Mouse (Mus musculus): ENCODE measurements at regions not wholly inside any gene's neighbourhood (a gene's known extent, or its start where the extent isn't known, plus 50 kb on each side); places are given as distances from the start of the nearest gene placed in this dataset.

DNA sequence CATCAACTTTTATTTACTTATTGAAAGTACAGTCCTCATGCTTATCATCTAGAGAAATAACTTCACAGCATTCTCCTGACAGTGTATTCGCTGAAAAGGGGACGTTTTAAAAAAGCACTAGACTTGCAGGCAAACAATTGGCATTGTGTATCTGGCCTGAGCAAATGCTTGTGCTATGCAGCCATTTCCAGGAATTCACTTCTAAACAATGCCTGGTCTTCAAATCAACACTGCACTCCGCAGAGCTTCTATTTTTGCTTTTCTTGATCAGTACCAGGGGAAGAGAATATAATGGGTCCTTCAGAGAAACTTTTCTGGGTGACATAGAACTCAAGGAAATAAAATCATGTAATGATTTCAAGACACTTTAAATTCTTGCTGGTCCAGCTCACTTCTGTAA lies 150.5 kb upstream of the C030005K15Rik start:
- TF ChIP-seq CTCF (IDR thresholded peaks at IDR 0.05; ENCODE audit: low read depth), result no peak

DNA sequence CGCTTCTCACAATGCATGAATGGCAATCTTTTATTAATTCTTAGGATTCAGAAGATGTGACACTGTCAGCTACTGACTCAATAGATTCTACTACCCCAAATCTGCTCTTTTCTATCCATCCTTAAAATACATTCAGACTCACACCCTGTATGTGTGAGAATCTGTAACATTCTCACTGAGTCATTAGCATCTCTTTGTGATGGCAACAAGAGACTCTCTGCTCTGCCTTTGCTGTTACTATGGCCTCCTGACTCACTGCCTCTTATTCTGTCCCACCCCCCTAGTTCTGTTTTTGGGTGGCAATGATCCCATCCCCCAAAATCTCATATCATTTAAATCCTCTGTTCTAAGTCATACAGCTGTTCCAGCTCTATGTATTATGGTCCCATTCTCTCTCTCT lies 159.5 kb upstream of the C030005K15Rik start:
- no peaks in the 10 kb centered on the region for H3K4me1 ChIP-seq (ENCODE audit: insufficient read depth)
- 89% methylated on average over 1 of the region's 1 CpGs for WGBS
- no peak overlapping the region for H3K4me3 ChIP-seq (ENCODE audit: low read depth, low read length)
- no peak overlapping the region for H3K9ac ChIP-seq
- H3K27me3 ChIP-seq (ENCODE audit: insufficient read depth, low read length), result no peaks in the 10 kb centered on the region
- DNase-seq (no peak), ATAC-seq (no peak)
- H3K27ac ChIP-seq (ENCODE audit: low read depth, low read length), result no peak overlapping the region
- no peaks in the 10 kb centered on the region for H3K9me3 ChIP-seq (ENCODE audit: low read length)
- H3K4me2 ChIP-seq (ENCODE audit: low read depth), result no peak overlapping the region
- no peak for TF ChIP-seq CTCF (IDR thresholded peaks at IDR 0.05; ENCODE audit: low read depth)
- no peaks in the 10 kb centered on the region for H3K36me3 ChIP-seq (ENCODE audit: insufficient read depth)

More for the DNA sequence above, 150.5 kb upstream of the C030005K15Rik start:
- 52% methylated on average over 3 of the region's 3 CpGs for WGBS
- ATAC-seq (no peak), DNase-seq (no peak)
- H3K27ac ChIP-seq (ENCODE audit: low read depth, low read length), result no peak overlapping the region
- no peak overlapping the region for H3K9ac ChIP-seq
- no peak overlapping the region for H3K4me3 ChIP-seq (ENCODE audit: low read depth, low read length)
- H3K27me3 ChIP-seq (ENCODE audit: insufficient read depth, low read length), result no peaks in the 10 kb centered on the region
- no peak overlapping the region for H3K4me2 ChIP-seq (ENCODE audit: low read depth)
- no peaks in the 10 kb centered on the region for H3K9me3 ChIP-seq (ENCODE audit: low read length)
- no peaks in the 10 kb centered on the region for H3K36me3 ChIP-seq (ENCODE audit: insufficient read depth)
- H3K4me1 ChIP-seq (ENCODE audit: insufficient read depth), result no peaks in the 10 kb centered on the region

DNA sequence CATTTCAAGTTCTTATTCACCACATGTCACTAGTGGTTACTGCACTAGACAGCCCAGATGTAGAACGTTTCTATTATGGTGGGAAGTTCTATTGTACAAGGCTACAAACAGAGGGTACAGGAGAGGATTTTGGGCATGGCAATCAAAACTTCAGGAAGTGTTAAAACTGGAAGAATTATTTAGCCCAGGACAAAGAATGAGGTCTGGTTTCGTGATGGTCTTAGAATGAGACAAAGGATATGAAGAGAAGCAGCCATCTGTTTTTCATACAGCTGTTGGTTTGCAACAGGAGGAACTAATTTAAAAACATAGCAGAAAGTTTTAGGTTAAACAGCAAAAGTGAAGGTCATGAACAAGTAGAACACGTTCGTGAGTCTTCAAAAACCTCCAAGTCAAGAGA lies 179.2 kb upstream of the C030005K15Rik start:
- Histone ChIP-seq H3K27me3 (ENCODE audit: insufficient read depth, low read length) (no peaks in the 10 kb centered on the region), H3K4me3 (ENCODE audit: low read depth, low read length) (no peak overlapping the region), H3K36me3 (ENCODE audit: insufficient read depth) (no peaks in the 10 kb centered on the region), H3K9ac (no peak overlapping the region), H3K4me1 (ENCODE audit: insufficient read depth) (no peaks in the 10 kb centered on the region), H3K27ac (ENCODE audit: low read depth, low read length) (no peak overlapping the region), H3K4me2 (ENCODE audit: low read depth) (no peak overlapping the region), H3K9me3 (ENCODE audit: low read length) (no peaks in the 10 kb centered on the region)
- DNase-seq (no peak), ATAC-seq (no peak)
- no peak for TF ChIP-seq CTCF (IDR thresholded peaks at IDR 0.05; ENCODE audit: low read depth)
- 68% methylated on average over 4 of the region's 4 CpGs for WGBS

DNA sequence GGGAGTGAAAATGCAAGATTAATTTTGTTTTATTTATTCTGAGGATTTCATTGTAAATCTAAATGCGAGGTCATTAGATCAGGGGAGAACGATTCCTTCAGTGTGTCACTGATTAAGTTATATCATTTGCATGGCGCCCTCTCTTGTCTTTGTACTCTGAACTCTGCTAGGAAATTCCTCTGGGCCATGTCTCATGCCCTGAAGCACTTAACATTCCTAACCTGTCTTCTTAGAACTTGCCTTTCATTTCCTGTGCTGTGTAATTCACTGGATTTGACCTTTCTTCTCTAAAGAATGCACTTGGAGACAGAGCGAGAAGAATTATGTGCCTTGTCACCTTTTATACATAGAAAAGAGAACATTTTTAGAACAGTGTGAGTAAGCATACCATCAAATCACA lies 199.0 kb upstream of the C030005K15Rik start:
- H3K27ac ChIP-seq (ENCODE audit: low read depth, low read length), result no peak overlapping the region
- H3K27me3 ChIP-seq (ENCODE audit: insufficient read depth, low read length), result no peaks in the 10 kb centered on the region
- ATAC-seq, result peak; percentile 10; the same call in 1 of the 2 replicates
- no peaks in the 10 kb centered on the region for H3K9me3 ChIP-seq (ENCODE audit: low read length)
- no peaks in the 10 kb centered on the region for H3K36me3 ChIP-seq (ENCODE audit: insufficient read depth)
- no peak for TF ChIP-seq CTCF (IDR thresholded peaks at IDR 0.05; ENCODE audit: low read depth)
- H3K9ac ChIP-seq, result no peak overlapping the region
- no peak overlapping the region for H3K4me2 ChIP-seq (ENCODE audit: low read depth)
- H3K4me1 ChIP-seq (ENCODE audit: insufficient read depth), result no peaks in the 10 kb centered on the region
- H3K4me3 ChIP-seq (ENCODE audit: low read depth, low read length), result no peak overlapping the region
- no peak for DNase-seq
- 51% methylated on average over 4 of the region's 4 CpGs for WGBS

DNA sequence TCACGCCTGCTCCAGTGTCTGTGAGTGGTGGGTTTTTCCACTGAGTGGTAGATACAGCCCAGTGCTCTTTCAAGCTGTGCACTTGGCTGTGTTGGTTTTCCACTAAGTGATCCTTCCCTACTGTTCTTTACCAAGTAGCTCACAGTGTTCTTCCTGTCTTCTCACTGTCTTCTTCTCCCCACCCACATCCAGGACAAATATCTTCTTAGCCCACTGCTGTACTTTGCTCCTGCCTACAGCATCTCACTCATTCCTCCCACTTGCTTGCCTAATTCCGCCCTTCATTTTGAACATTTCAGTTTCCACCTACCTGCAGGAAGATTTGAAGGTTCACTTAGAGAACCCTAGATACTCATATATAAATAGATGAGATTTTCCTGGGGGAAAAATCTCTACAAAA lies 213.8 kb upstream of the C030005K15Rik start:
- 94% methylated on average over 2 of the region's 2 CpGs for WGBS
- TF ChIP-seq CTCF (IDR thresholded peaks at IDR 0.05; ENCODE audit: low read depth), result no peak

DNA sequence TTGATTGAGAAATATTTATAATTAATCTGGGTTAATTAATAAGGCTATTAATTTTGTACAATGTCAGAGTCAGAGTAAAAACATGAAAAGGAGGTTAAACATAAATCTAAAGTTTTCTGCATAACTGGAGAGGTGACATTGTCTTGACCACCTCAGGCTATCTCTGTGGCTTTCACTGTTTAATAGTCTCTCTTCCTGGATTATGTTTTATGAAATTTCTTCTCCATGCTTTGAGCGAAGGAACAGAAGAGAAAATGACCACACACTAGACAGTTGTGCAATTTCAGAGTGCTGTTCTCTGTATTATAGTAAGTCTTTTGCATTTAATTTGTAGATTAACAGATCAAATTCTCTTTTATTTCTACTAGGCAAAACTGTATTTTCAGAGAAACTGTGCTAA lies 239.3 kb upstream of the C030005K15Rik start:
- H3K27me3 ChIP-seq (ENCODE audit: insufficient read depth, low read length), result no peaks in the 10 kb centered on the region
- DNase-seq (no peak), ATAC-seq (no peak)
- no peak overlapping the region for H3K27ac ChIP-seq (ENCODE audit: low read depth, low read length)
- no peak for TF ChIP-seq CTCF (IDR thresholded peaks at IDR 0.05; ENCODE audit: low read depth)
- no peaks in the 10 kb centered on the region for H3K4me1 ChIP-seq (ENCODE audit: insufficient read depth)
- WGBS, result 95% methylated on average over 1 of the region's 1 CpGs
- no peaks in the 10 kb centered on the region for H3K9me3 ChIP-seq (ENCODE audit: low read length)
- H3K9ac ChIP-seq, result no peak overlapping the region
- no peak overlapping the region for H3K4me3 ChIP-seq (ENCODE audit: low read depth, low read length)
- no peak overlapping the region for H3K4me2 ChIP-seq (ENCODE audit: low read depth)
- no peaks in the 10 kb centered on the region for H3K36me3 ChIP-seq (ENCODE audit: insufficient read depth)

More for the DNA sequence above, 213.8 kb upstream of the C030005K15Rik start:
- H3K4me2 ChIP-seq (ENCODE audit: low read depth), result no peak overlapping the region
- ATAC-seq (no peak), DNase-seq (no peak)
- no peaks in the 10 kb centered on the region for H3K36me3 ChIP-seq (ENCODE audit: insufficient read depth)
- H3K27ac ChIP-seq (ENCODE audit: low read depth, low read length), result no peak overlapping the region
- no peaks in the 10 kb centered on the region for H3K27me3 ChIP-seq (ENCODE audit: insufficient read depth, low read length)
- H3K9ac ChIP-seq, result no peak overlapping the region
- H3K9me3 ChIP-seq (ENCODE audit: low read length), result no peaks in the 10 kb centered on the region
- H3K4me3 ChIP-seq (ENCODE audit: low read depth, low read length), result no peak overlapping the region
- H3K4me1 ChIP-seq (ENCODE audit: insufficient read depth), result no peaks in the 10 kb centered on the region

DNA sequence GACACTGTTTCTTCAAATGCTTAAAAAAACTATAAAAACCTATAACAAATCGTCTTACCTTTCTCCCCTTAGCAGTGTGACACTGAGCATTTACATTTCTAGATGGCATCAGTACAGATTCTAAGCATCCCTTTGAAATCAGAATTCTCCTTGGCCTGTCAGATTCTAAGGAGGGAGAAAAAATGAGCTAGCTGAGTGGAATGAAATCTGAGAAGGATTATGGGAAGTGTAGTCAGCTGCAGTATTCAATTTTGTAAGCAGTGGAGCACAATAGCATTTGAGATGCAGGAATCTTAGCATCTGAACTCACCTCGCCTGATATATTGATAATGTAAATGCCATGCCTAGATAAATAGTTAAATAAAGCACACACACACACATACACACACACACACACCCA lies 240.4 kb upstream of the C030005K15Rik start:
- ATAC-seq, result peak; percentile 66; the same call in 1 of the 2 replicates
- Histone ChIP-seq H3K4me2 (ENCODE audit: low read depth) (no peak overlapping the region), H3K27ac (ENCODE audit: low read depth, low read length) (no peak overlapping the region), H3K36me3 (ENCODE audit: insufficient read depth) (no peaks in the 10 kb centered on the region), H3K9me3 (ENCODE audit: low read length) (no peaks in the 10 kb centered on the region), H3K4me3 (ENCODE audit: low read depth, low read length) (no peak overlapping the region), H3K9ac (no peak overlapping the region), H3K27me3 (ENCODE audit: insufficient read depth, low read length) (no peaks in the 10 kb centered on the region), H3K4me1 (ENCODE audit: insufficient read depth) (no peaks in the 10 kb centered on the region)
- peak; percentile 42 for DNase-seq
- 56% methylated on average over 2 of the region's 2 CpGs for WGBS
- no peak for TF ChIP-seq CTCF (IDR thresholded peaks at IDR 0.05; ENCODE audit: low read depth)

DNA sequence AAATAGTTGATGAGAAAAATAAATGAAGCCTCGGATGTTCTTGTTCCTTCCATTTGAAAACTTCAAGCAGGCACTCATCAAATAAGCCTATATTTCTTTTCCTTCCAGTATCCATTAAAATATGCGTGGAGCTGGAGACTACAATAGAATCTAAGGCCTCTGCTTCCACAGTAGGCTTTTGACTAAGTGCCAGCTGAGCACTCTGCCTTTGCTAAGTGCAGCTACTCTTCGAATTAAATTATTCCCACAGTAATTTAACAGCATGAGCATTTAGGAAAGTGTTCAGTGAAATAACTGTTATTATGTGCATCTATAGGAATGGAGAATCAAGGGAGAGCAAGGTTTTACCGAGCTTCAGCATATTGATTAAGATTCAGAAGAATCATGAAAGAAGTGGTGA lies 280.5 kb upstream of the C030005K15Rik start:
- Histone ChIP-seq H3K4me3 (ENCODE audit: low read depth, low read length) (no peak overlapping the region), H3K27me3 (ENCODE audit: insufficient read depth, low read length) (no peaks in the 10 kb centered on the region), H3K9ac (no peak overlapping the region), H3K36me3 (ENCODE audit: insufficient read depth) (no peaks in the 10 kb centered on the region), H3K4me1 (ENCODE audit: insufficient read depth) (no peaks in the 10 kb centered on the region; the same call in 1 of the 2 replicates), H3K9me3 (ENCODE audit: low read length) (no peaks in the 10 kb centered on the region), H3K27ac (ENCODE audit: low read depth, low read length) (no peak overlapping the region; the same call in 1 of the 2 replicates), H3K4me2 (ENCODE audit: low read depth) (no peak overlapping the region)
- peak; percentile 86; the same call in 1 of the 2 replicates for ATAC-seq
- DNase-seq, result peak; percentile 52
- TF ChIP-seq CTCF (IDR thresholded peaks at IDR 0.05; ENCODE audit: low read depth), result no peak
- WGBS, result 14% methylated on average over 4 of the region's 4 CpGs

Measured in forebrain, postnatal 0 days (tissue).